Mouse (Mus musculus) erythroblast, embryonic 14.5 days (primary cell): ENCODE results near the gene Slc13a4.

Source experiments
- GATA1 ChIP-seq: IDR thresholded peaks from 2 replicates; pipeline ENCODE4 v1.6.1; 2012; ENCODE audit warnings: low read length, inconsistent platforms, mixed read lengths
- TAL1 ChIP-seq: IDR thresholded peaks from 3 replicates; pipeline ENCODE4 v1.6.1; 2012; ENCODE audit warnings: low read length, inconsistent platforms, mixed read lengths

GRCm38 (mm10) chr6:35319850-35320249, 11.9 kb upstream of the Slc13a4 start:
- TF ChIP-seq GATA1, result no peak
- TF ChIP-seq TAL1, result no peak
